Mouse (Mus musculus): ENCODE data around the gene Pak4. TPM values are rescaled to one million over a fixed set of nuclear protein-coding genes. Genes with fewer than 3 reads are reported as not detected.

Pak4 gene
- total RNA-seq, 1 experiment from 2014 or later: 8.8 TPM

DNA sequence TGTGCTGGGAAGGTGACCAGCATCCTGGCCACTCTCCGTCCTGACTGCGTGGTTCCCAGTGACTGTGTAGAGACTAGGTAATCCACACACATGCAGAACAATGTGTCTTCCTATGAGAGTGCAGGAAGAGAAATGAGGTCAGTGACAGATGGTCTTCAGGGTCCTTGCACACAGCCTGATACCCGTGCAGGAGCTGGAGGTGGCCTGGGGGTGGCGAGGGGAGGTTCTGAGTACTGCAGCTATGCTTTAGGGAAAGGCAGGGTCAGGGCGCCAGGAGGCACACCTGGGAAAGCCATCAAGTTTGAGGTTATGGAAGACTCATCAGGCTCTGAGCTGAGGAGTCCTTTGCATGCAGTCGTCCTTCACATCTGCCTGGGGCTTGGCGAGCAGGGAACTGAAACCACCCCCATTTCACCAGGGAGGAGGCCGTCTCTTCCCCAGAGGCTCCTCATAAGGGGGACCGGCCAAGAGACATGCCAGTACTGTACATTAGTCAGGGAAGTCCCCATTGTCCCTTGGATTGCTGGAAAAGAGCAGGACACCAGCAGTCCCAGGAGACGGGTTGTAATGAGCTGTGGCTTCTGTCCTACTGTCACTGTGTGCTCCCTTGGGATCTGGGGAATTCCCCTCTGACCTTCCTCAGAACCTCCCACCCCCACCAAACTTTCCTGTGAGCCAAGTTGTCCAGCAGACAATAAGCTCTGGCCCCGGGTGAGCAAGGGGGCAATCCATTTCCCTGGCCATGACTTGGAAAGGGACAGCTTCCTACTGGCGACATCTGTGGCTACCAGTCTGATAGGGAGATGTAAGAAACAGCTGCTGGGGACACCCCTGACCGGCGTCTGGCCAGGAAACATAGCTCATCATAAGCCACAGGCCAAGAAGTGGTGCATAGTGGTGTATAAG, 4.5 kb downstream of the Pak4 start:
- no peak for ATAC-seq (ENCODE audit: extremely low read depth, insufficient number of reproducible peaks, low FRiP score, poor library complexity, severe bottlenecking)

GRCm38 (mm10) chr7:28591862-28592261, 6.1 kb downstream of the Pak4 start:
- ATAC-seq (ENCODE audit: extremely low read depth, insufficient number of reproducible peaks, low FRiP score, poor library complexity, severe bottlenecking): no peak

GRCm38 (mm10) chr7:28587644-28588043, 10.3 kb downstream of the Pak4 start:
- no peak for ATAC-seq (ENCODE audit: extremely low read depth, insufficient number of reproducible peaks, low FRiP score, poor library complexity, severe bottlenecking)

GRCm38 (mm10) chr7:28586663-28587411, 11.1 kb downstream of the Pak4 start:
- ATAC-seq (ENCODE audit: extremely low read depth, insufficient number of reproducible peaks, low FRiP score, poor library complexity, severe bottlenecking): no peak

DNA sequence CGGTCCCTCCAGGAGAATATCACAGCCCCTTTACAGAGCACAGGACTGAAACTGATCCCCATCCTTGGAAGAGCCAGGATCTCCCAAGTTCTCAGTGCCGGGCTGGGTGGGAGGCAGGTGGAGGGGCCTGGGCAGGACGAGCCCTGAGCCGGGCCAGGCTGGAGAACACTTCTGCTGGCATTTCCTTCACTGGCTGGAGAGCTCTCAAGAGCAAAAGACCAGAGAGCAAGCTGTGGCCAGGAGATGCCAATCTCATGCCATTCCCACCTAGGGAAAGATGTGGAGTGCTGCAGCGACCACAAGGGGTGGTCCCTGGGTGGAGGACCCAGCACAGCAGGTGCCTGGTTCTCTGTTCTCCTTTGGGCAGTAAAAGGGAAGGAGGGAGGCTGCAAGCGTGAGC, 13.0 kb downstream of the Pak4 start:
- no peak for ATAC-seq (ENCODE audit: extremely low read depth, insufficient number of reproducible peaks, low FRiP score, poor library complexity, severe bottlenecking)

- ATAC-seq (ENCODE audit: extremely low read depth, insufficient number of reproducible peaks, low FRiP score, poor library complexity, severe bottlenecking): no peak
Measured at GRCm38 (mm10) chr7:28584468-28584867, 13.5 kb downstream of the Pak4 start.

- no peak for ATAC-seq (ENCODE audit: extremely low read depth, insufficient number of reproducible peaks, low FRiP score, poor library complexity, severe bottlenecking)
Measured at GRCm38 (mm10) chr7:28583570-28584344, 14.2 kb downstream of the Pak4 start.

GRCm38 (mm10) chr7:28582841-28583240, 15.1 kb downstream of the Pak4 start:
- ATAC-seq (ENCODE audit: extremely low read depth, insufficient number of reproducible peaks, low FRiP score, poor library complexity, severe bottlenecking): no peak

DNA sequence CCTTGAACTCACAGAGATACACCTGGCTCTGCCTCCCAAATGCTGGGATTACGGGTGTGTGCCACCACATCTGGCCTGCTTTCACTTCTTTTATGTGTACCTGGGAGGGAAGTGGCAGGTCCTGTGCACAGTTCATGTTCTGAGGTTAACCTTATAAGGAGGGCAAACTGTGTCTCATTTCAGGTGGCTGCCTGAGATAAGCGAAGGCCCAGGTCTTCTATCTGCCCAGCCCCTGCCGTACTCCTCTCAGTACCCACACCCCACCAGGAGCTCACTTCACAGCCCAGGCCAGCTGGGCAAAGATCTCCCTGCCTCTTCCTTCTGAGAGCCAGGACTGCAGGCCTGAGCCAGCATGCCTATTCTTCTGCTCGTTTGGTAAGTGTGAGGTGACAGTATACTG, 16.3 kb downstream of the Pak4 start:
- no peak for ATAC-seq (ENCODE audit: extremely low read depth, insufficient number of reproducible peaks, low FRiP score, poor library complexity, severe bottlenecking)

- ATAC-seq (ENCODE audit: extremely low read depth, insufficient number of reproducible peaks, low FRiP score, poor library complexity, severe bottlenecking): no peak
Measured at GRCm38 (mm10) chr7:28579826-28580225, 18.2 kb downstream of the Pak4 start.

DNA sequence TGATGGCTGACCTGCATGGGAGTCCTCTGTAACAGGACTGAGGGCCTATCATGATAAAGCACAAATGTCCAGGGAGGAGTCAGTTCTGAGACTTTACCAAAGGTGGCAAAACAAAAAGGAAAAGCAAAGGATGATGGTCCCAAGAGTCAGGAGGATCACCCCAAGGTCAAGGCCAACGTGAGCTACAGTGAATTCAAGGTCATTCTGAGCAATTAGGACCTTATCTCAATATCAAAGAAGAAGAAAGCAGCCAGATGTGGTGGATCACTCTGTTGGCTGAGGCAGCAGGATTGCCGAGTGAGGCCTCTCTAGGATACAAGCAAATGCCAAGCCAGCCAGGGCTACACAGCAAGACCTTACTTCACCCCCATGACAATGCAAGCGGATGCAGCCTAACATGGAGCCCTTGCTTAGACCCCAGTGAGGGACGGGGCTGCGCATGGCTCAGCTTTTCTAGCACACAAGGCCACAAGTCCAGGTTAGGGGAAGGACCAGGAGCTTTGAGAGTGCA, 19.4 kb downstream of the Pak4 start:
- no peak for ATAC-seq (ENCODE audit: extremely low read depth, insufficient number of reproducible peaks, low FRiP score, poor library complexity, severe bottlenecking)

- no peak for ATAC-seq (ENCODE audit: extremely low read depth, insufficient number of reproducible peaks, low FRiP score, poor library complexity, severe bottlenecking)
Measured at GRCm38 (mm10) chr7:28577826-28578542, 20.0 kb downstream of the Pak4 start.

DNA sequence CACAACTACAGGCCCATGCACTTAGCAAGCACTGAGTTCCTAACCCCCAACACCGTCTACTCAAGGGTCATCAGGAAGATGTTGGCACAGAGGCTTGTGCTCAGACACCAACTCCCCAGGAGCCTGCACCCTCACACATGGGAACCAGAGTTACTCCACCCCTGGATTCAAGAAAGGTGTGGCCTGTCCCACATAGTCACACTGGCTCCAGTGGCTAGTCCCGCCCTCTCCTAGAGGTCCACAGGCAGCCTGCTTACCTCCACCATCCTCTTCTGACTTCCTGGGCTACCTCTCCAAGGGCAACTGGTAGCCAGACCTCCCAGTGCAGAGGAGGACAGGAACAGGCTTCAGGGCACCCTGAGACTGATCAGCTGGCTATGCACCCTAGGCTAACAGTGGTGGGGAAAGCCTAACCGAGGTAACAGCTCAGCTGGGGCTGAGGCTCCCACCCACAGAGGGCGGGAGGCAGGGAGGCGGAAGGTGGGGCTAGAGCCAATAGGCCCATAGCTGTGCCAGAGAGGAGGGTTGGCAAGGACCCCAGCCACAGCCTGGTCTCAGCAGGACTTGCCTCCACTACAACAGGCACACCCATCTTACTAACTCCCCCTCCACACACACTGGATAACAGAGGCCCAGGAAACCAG, 21.6 kb downstream of the Pak4 start:
- ATAC-seq (ENCODE audit: extremely low read depth, insufficient number of reproducible peaks, low FRiP score, poor library complexity, severe bottlenecking): no peak

GRCm38 (mm10) chr7:28575597-28575996, 22.4 kb downstream of the Pak4 start:
- ATAC-seq (ENCODE audit: extremely low read depth, insufficient number of reproducible peaks, low FRiP score, poor library complexity, severe bottlenecking): no peak

DNA sequence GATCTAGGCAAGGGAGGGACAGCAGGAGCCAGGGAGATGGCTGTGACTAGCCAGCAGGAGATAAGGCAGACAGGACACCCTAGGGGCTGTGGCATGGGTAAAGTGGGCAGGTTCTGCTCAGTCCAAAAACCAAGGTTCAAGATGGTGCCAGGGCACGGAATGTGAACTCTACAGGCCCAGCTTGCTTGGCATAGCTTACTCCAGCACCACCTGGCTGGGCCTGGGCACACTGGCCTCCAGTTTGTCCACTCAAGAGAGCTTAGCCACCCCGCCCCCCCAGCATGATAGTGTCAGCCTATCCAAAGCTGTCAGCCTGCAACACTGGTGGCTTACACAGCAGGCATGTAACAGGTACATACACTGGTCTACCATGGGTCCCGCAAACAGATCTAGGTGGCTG, 24.7 kb downstream of the Pak4 start:
- no peak for ATAC-seq (ENCODE audit: extremely low read depth, insufficient number of reproducible peaks, low FRiP score, poor library complexity, severe bottlenecking)

- no peak for ATAC-seq (ENCODE audit: extremely low read depth, insufficient number of reproducible peaks, low FRiP score, poor library complexity, severe bottlenecking)
Measured at GRCm38 (mm10) chr7:28572689-28573088, 25.3 kb downstream of the Pak4 start.

DNA sequence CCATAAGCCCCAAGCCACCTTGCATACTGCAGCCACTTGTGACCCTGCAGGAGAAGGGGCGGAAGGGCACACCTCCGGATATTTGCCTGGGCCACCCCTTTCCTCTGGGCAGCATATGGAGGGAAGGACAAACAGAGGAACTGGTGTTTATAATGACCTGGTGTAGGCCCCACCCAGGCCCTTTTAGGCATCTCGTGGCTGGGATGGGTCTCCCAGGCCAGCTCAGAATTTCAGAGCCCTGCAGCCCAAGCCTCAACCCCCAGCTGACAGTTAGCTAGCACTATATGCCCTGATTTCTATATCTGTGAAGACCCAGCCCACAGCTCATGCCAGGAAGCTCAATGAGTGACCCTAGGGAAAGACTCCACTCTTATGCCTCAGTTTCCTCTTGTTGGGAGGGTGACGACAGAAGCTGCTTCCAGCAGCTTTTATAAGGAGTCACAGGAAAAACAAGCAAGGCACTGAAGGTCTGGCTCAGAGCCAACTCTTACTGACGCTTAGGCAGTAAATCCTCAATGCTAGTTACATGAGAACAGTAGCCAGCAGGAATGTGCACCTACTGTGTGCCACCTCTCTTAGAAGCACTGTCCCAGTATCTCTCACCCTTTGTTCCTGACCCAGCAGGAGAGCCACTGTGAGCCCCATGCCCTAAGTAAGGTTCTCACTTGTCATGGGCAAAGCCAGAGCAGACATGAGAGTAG, 26.9 kb downstream of the Pak4 start:
- no peak for ATAC-seq (ENCODE audit: extremely low read depth, insufficient number of reproducible peaks, low FRiP score, poor library complexity, severe bottlenecking)

Measured in neutrophil, adult 5-6 weeks (primary cell).